Mouse (Mus musculus) liver, embryonic 14.5 days (tissue): Measurements from ENCODE around the gene 1810062G17Rik. TPM values are rescaled to one million over a fixed set of nuclear protein-coding genes. Genes with fewer than 3 reads are reported as not detected.

ENCODE experiments used
- ATAC-seq: fragments of 200-750 bp; cut with Nextera tagmentation; 2 replicates; pipeline ENCODE4 v1.8.0; 2017; ENCODE audit warnings: moderate number of reproducible peaks, mild to moderate bottlenecking, moderate library complexity; ENCODE audit not compliant: insufficient read depth
- DNase-seq, 3 experiments: peaks; one replicate each; pipeline ENCODE4 v3.0.0-alpha.2; 2012 to 2013; ENCODE audit warnings: low read depth in 3 of 3, low spot score in 3 of 3
- H3K27ac ChIP-seq: fragments of 300-500 bp; sonication (generic); 2 replicates; pipeline ENCODE4 v1.5.1; 2014; ENCODE audit warnings: moderate library complexity, mild to moderate bottlenecking, control low read depth, inconsistent platforms
- H3K27me3 ChIP-seq: fragments of 300-500 bp; sonication (generic); 2 replicates; pipeline ENCODE4 v1.6.1; 2014; ENCODE audit warnings: mild to moderate bottlenecking, low read length, moderate library complexity; ENCODE audit not compliant: control insufficient read depth, insufficient read depth
- H3K36me3 ChIP-seq: fragments of 300-500 bp; sonication (generic); replicated peaks from 2 replicates; pipeline ENCODE4 v1.6.1; 2014; ENCODE audit warnings: low read depth; ENCODE audit not compliant: control insufficient read depth, insufficient read depth
- H3K4me1 ChIP-seq, 2 experiments: fragments of 200-500 bp in 1 of 2; fragments of 300-500 bp in 1 of 2; sonication (generic) in 1 of 2; replicated peaks; 2 replicates each; pipeline ENCODE4 v1.6.1; 2012 to 2014; ENCODE audit warnings: antibody characterized with exemption in 1 of 2, inconsistent platforms in 1 of 2, low read length in 1 of 2; ENCODE audit not compliant: control insufficient read depth in 2 of 2, insufficient read depth in 2 of 2
- H3K4me2 ChIP-seq: fragments of 300-500 bp; sonication (generic); 2 replicates; pipeline ENCODE4 v1.6.1; 2014; ENCODE audit warnings: low read depth, mild to moderate bottlenecking, control low read depth, moderate library complexity
- H3K4me3 ChIP-seq, 2 experiments: fragments of 200-500 bp in 1 of 2; fragments of 300-500 bp in 1 of 2; sonication (generic) in 1 of 2; 2 replicates each; pipeline ENCODE4 v1.5.1; 2012 to 2014; ENCODE audit warnings: low read depth in 2 of 2, low read length in 2 of 2, mild to moderate bottlenecking in 2 of 2, control low read depth in 1 of 2, inconsistent platforms in 1 of 2, moderate library complexity in 1 of 2; ENCODE audit not compliant: insufficient read depth in 1 of 2
- H3K9ac ChIP-seq: fragments of 300-500 bp; sonication (generic); replicated peaks from 2 replicates; pipeline ENCODE4 v1.6.1; 2014; ENCODE audit warnings: mild to moderate bottlenecking, control low read depth, moderate library complexity
- H3K9me3 ChIP-seq: fragments of 300-500 bp; sonication (generic); 2 replicates; pipeline ENCODE4 v1.6.1; 2016; ENCODE audit warnings: low read length, mixed read lengths; ENCODE audit not compliant: control insufficient read depth
- CTCF ChIP-seq: IDR thresholded peaks from 2 replicates; pipeline ENCODE4 v1.5.1; 2016; ENCODE audit warnings: antibody characterized with exemption, low read depth, control low read depth
- EP300 ChIP-seq: IDR thresholded peaks from 2 replicates; pipeline ENCODE4 v1.6.1; 2016; ENCODE audit warnings: antibody characterized with exemption, low read depth
- WGBS: fragments of 180-500 bp; shearing (Covaris S2); extraction: QIAGEN DNeasy Blood & Tissue Kit; methylation state at CpG from one replicate; pipeline ENCODE4 v1.1.7; 2014; ENCODE audit not compliant: insufficient replicate concordance; 5-methylcytosine and 5-hydroxymethylcytosine counted together
- polyA plus RNA-seq, 2 experiments: library from polyadenylated mRNA; depleted of rRNA in 1 of 2; stranded (reverse) in 1 of 2; unstranded in 1 of 2; fragments of >200 nt; fragmentation: Nextera tagmentation in 1 of 2; extraction: Ambion mirVana in 1 of 2; gene quantifications; 2 replicates each; pipeline versions ENCODE4 v1.2.1 to v1.2.3; 2012 to 2014

The 1810062G17Rik gene
- polyA plus RNA-seq, 2 experiments: 0.77 to 1.1 TPM

GRCm38 (mm10) chr3:36493641-36494283, 18.0 kb downstream of the 1810062G17Rik start:
- TF ChIP-seq EP300: no peak
- Histone ChIP-seq H3K4me2 (no peak overlapping the region), H3K4me3 (no peak overlapping the region), H3K36me3 (no peaks in the 10 kb centered on the region), H3K9ac (no peak overlapping the region), H3K27ac (no peak overlapping the region), H3K9me3 (no peaks in the 10 kb centered on the region), H3K4me1 (peaks cover 0 to 2% of the 10 kb centered on the region in 2 experiments; a peak in 1 of 4 replicates), H3K27me3 (no peaks in the 10 kb centered on the region)
- ATAC-seq (no peak), DNase-seq (no peak)
- 52% methylated on average over 6 of the region's 6 CpGs for WGBS

GRCm38 (mm10) chr3:36494613-36495012, 18.9 kb downstream of the 1810062G17Rik start:
- H3K4me2 ChIP-seq: no peak overlapping the region
- H3K9me3 ChIP-seq: no peaks in the 10 kb centered on the region
- peaks cover 0 to 2% of the 10 kb centered on the region in 2 experiments; a peak in 1 of 4 replicates for H3K4me1 ChIP-seq
- no peak overlapping the region for H3K9ac ChIP-seq
- no peaks in the 10 kb centered on the region for H3K27me3 ChIP-seq
- no peak for TF ChIP-seq EP300
- TF ChIP-seq CTCF: no peak
- ATAC-seq (no peak), DNase-seq (no peak)
- WGBS: 52% methylated on average over 2 of the region's 2 CpGs
- H3K27ac ChIP-seq: no peak overlapping the region
- no peaks in the 10 kb centered on the region for H3K36me3 ChIP-seq
- H3K4me3 ChIP-seq: no peak overlapping the region

- Histone ChIP-seq H3K36me3 (no peaks in the 10 kb centered on the region), H3K27me3 (no peaks in the 10 kb centered on the region), H3K4me1 (peaks cover 0 to 2% of the 10 kb centered on the region in 2 experiments; a peak in 1 of 4 replicates), H3K4me2 (peak overlapping the region; percentile 36; the same call in 1 of the 2 replicates), H3K27ac (no peak overlapping the region), H3K9ac (no peak overlapping the region), H3K9me3 (no peaks in the 10 kb centered on the region), H3K4me3 (no peak overlapping the region; a peak in 1 of 4 replicates)
- 4% methylated on average over 6 of the region's 6 CpGs for WGBS
- DNase-seq: peak; percentile 39 to 53 (median 49)
- ATAC-seq: no peak
- TF ChIP-seq CTCF (peak; percentile 92), EP300 (no peak)
These were observed 19.7 kb downstream of the 1810062G17Rik start for GRCm38 (mm10) chr3:36495436-36495835.

- H3K4me3 ChIP-seq: no peak overlapping the region
- H3K9ac ChIP-seq: no peak overlapping the region
- no peaks in the 10 kb centered on the region for H3K36me3 ChIP-seq
- H3K9me3 ChIP-seq: no peaks in the 10 kb centered on the region
- H3K4me1 ChIP-seq: peaks cover 0 to 2% of the 10 kb centered on the region in 2 experiments; a peak in 1 of 4 replicates
- TF ChIP-seq CTCF: no peak
- TF ChIP-seq EP300: no peak
- ATAC-seq (no peak), DNase-seq (no peak)
- no peak overlapping the region for H3K27ac ChIP-seq
- H3K4me2 ChIP-seq: no peak overlapping the region
- 68% methylated on average over 9 of the region's 9 CpGs for WGBS
- H3K27me3 ChIP-seq: no peaks in the 10 kb centered on the region
These were observed 20.5 kb downstream of the 1810062G17Rik start for GRCm38 (mm10) chr3:36496273-36496672.

GRCm38 (mm10) chr3:36496746-36497145, 21.0 kb downstream of the 1810062G17Rik start:
- H3K36me3 ChIP-seq: no peaks in the 10 kb centered on the region
- WGBS: 15% methylated on average over 14 of the region's 14 CpGs
- peaks cover 0 to 2% of the 10 kb centered on the region in 2 experiments; a peak in 1 of 4 replicates for H3K4me1 ChIP-seq
- ATAC-seq (no peak), DNase-seq (peak in 1 of 3 experiments; percentile 22)
- H3K4me3 ChIP-seq: no peak overlapping the region
- H3K9me3 ChIP-seq: no peaks in the 10 kb centered on the region
- H3K4me2 ChIP-seq: no peak overlapping the region
- no peaks in the 10 kb centered on the region for H3K27me3 ChIP-seq
- H3K27ac ChIP-seq: no peak overlapping the region
- H3K9ac ChIP-seq: no peak overlapping the region
- TF ChIP-seq CTCF (peak; percentile 72), EP300 (no peak)
